Mouse (Mus musculus): ENCODE results near the gene Eps8. TPM values are rescaled to one million over a fixed set of nuclear protein-coding genes. Genes with fewer than 3 reads are reported as not detected.
A peak's percentile ranks its signal among the peaks of the same experiment; 100 is the strongest.

Eps8 gene
- polyA plus RNA-seq, 1 experiment from 2014 or later = 102 TPM

GRCm38 (mm10) chr6:137649068-137649480, 5.6 kb downstream of the Eps8 start:
- H3K4me3 ChIP-seq (ENCODE audit: low read length) = peak overlapping the region; percentile 90
- WGBS = under 1% methylated on average over 49 of the region's 51 CpGs
- H3K9me3 ChIP-seq (ENCODE audit: control insufficient read depth, low read length) = no peaks in the 10 kb centered on the region
- no peaks in the 10 kb centered on the region for H3K36me3 ChIP-seq (ENCODE audit: control insufficient read depth, insufficient read depth, low read length)
- no peaks in the 10 kb centered on the region for H3K27me3 ChIP-seq (replicated peaks; ENCODE audit: control insufficient read depth, insufficient read depth, low read length)
- peaks cover 8% of the 10 kb centered on the region for H3K4me1 ChIP-seq (ENCODE audit: control insufficient read depth, insufficient read depth, low read length)
- no peak overlapping the region; the same call in none of the 2 replicates for H3K27ac ChIP-seq (ENCODE audit: low read length)
- peak; percentile 90 for ATAC-seq
- peak overlapping the region; percentile 92 for H3K9ac ChIP-seq (ENCODE audit: low read depth, low read length)
- H3K4me2 ChIP-seq (ENCODE audit: low read depth, low read length) = peak overlapping the region; percentile 95

DNA sequence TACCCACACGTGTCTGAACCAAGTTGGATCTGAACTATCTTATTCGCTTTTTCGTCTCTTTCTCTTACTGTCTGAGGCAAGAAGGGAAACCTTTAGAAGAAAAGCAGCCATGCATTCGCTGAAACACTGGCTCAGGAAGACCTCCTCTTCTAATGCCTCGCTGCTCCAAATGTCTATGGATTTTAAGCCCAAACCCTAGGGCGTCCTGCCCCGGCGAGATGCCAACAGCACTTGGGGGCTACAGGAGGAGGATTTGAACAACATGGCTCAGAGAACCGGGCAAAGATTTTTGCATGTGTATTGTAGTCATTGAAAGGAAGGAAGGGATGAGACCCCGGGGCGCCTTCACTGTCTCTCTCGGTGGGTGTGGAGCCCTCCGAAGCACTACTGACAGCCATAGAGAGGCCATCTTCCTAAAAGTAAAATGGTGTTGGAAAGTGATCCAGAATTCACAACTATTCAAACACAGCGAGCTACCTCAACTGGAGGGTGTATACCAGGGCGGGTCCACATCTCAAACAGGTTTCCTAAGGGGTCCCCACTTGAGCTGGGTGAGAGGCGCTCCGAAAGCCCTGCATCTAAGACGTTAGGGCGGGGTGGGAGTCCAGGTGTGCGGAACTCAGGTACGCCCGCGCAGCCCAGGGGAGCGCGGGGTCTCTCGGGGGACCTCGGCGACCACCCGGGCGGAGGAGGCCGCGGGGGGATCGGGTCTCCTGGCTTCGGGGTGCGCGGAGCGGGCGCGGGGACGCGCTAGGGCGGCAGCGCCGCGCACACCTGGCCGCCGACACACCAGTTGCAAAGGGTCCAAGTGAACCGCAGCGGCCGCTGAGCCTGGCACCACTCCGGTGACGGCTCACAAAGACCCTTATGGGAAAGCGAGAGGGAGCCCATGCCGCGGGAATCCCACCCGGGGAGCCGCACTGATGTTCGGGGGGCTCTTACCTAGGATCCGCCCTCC, 6.3 kb downstream of the Eps8 start:
- ATAC-seq = peak; percentile 72
- Histone ChIP-seq H3K36me3 (ENCODE audit: control insufficient read depth, insufficient read depth, low read length) (no peaks in the 10 kb centered on the region), H3K9ac (ENCODE audit: low read depth, low read length) (peak overlapping the region; percentile 92), H3K4me1 (ENCODE audit: control insufficient read depth, insufficient read depth, low read length) (peaks cover 8% of the 10 kb centered on the region), H3K27ac (ENCODE audit: low read length) (peak overlapping the region; percentile 33), H3K9me3 (ENCODE audit: control insufficient read depth, low read length) (no peaks in the 10 kb centered on the region), H3K4me3 (ENCODE audit: low read length) (peak overlapping the region; percentile 90), H3K27me3 (replicated peaks; ENCODE audit: control insufficient read depth, insufficient read depth, low read length) (no peaks in the 10 kb centered on the region), H3K4me2 (ENCODE audit: low read depth, low read length) (peak overlapping the region; percentile 95)
- WGBS = 2% methylated on average over 59 of the region's 59 CpGs

GRCm38 (mm10) chr6:137647646-137648045, 7.0 kb downstream of the Eps8 start:
- 30% methylated on average over 10 of the region's 10 CpGs for WGBS
- Histone ChIP-seq H3K36me3 (ENCODE audit: control insufficient read depth, insufficient read depth, low read length) (no peaks in the 10 kb centered on the region), H3K9me3 (ENCODE audit: control insufficient read depth, low read length) (no peaks in the 10 kb centered on the region), H3K4me2 (ENCODE audit: low read depth, low read length) (peak overlapping the region; percentile 95), H3K27ac (ENCODE audit: low read length) (peak overlapping the region; percentile 33; the same call in 1 of the 2 replicates), H3K4me1 (ENCODE audit: control insufficient read depth, insufficient read depth, low read length) (peaks cover 8% of the 10 kb centered on the region), H3K9ac (ENCODE audit: low read depth, low read length) (no peak overlapping the region), H3K27me3 (replicated peaks; ENCODE audit: control insufficient read depth, insufficient read depth, low read length) (no peaks in the 10 kb centered on the region), H3K4me3 (ENCODE audit: low read length) (peak overlapping the region; percentile 90)
- ATAC-seq = no peak

DNA sequence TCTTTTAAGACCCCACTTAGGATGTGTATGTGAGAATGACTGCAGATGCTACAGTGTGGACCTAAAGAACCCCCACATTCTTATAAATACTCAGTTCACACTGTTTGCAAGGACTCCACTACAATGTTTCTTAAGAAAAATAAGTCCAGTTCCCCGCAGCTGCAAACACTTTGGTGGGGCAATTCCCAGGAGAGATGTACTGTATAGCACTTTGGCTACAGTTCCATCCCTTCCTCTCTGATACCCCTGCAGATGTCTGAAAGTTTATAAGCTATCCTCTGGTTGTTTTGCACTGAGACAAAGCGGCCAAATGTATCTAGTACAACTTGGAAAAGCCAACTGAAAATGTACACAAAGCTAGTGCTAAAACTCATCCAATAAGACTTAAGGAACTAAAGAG, 8.0 kb downstream of the Eps8 start:
- Histone ChIP-seq H3K27ac (ENCODE audit: low read length) (peak overlapping the region; percentile 59; the same call in 1 of the 2 replicates), H3K9me3 (ENCODE audit: control insufficient read depth, low read length) (no peaks in the 10 kb centered on the region), H3K4me2 (ENCODE audit: low read depth, low read length) (no peak overlapping the region), H3K27me3 (replicated peaks; ENCODE audit: control insufficient read depth, insufficient read depth, low read length) (no peaks in the 10 kb centered on the region), H3K36me3 (ENCODE audit: control insufficient read depth, insufficient read depth, low read length) (no peaks in the 10 kb centered on the region), H3K4me1 (ENCODE audit: control insufficient read depth, insufficient read depth, low read length) (peaks cover 8% of the 10 kb centered on the region), H3K4me3 (ENCODE audit: low read length) (no peak overlapping the region), H3K9ac (ENCODE audit: low read depth, low read length) (no peak overlapping the region)
- WGBS = 63% methylated on average over 2 of the region's 2 CpGs
- no peak for ATAC-seq

DNA sequence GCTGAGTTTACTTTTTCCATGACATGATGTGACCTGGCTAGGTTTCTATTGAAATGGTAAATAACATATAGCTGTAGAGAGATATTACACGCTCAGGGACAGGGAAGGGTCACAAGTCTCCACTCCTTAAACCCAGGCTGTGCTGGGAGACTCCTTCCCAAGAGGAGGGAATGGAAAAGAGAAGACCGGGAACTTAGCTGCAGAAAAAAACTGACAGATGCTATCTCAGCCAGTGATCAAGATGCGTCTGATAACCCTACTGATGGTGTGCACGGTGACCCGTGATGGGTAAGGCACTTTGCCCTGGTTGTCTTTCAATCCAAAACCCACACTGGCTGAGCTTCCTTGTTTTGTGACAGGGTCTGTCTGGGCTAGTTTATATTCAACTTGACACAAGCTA, 9.8 kb downstream of the Eps8 start:
- Histone ChIP-seq H3K9me3 (ENCODE audit: control insufficient read depth, low read length) (no peaks in the 10 kb centered on the region), H3K9ac (ENCODE audit: low read depth, low read length) (no peak overlapping the region), H3K27ac (ENCODE audit: low read length) (no peak overlapping the region), H3K4me3 (ENCODE audit: low read length) (no peak overlapping the region), H3K4me1 (ENCODE audit: control insufficient read depth, insufficient read depth, low read length) (peaks cover 8% of the 10 kb centered on the region), H3K4me2 (ENCODE audit: low read depth, low read length) (no peak overlapping the region), H3K36me3 (ENCODE audit: control insufficient read depth, insufficient read depth, low read length) (no peaks in the 10 kb centered on the region), H3K27me3 (replicated peaks; ENCODE audit: control insufficient read depth, insufficient read depth, low read length) (no peaks in the 10 kb centered on the region)
- WGBS = 85% methylated on average over 5 of the region's 5 CpGs
- no peak for ATAC-seq

GRCm38 (mm10) chr6:137643814-137644213, 10.9 kb downstream of the Eps8 start:
- no peaks in the 10 kb centered on the region for H3K36me3 ChIP-seq (ENCODE audit: control insufficient read depth, insufficient read depth, low read length)
- H3K27me3 ChIP-seq (replicated peaks; ENCODE audit: control insufficient read depth, insufficient read depth, low read length) = no peaks in the 10 kb centered on the region
- no peak overlapping the region for H3K9ac ChIP-seq (ENCODE audit: low read depth, low read length)
- no peak overlapping the region for H3K4me2 ChIP-seq (ENCODE audit: low read depth, low read length)
- H3K4me1 ChIP-seq (ENCODE audit: control insufficient read depth, insufficient read depth, low read length) = peaks cover 8% of the 10 kb centered on the region
- ATAC-seq = no peak
- no peaks in the 10 kb centered on the region for H3K9me3 ChIP-seq (ENCODE audit: control insufficient read depth, low read length)
- H3K4me3 ChIP-seq (ENCODE audit: low read length) = no peak overlapping the region
- WGBS = 82% methylated on average over 4 of the region's 4 CpGs
- no peak overlapping the region for H3K27ac ChIP-seq (ENCODE audit: low read length)

GRCm38 (mm10) chr6:137641642-137642041, 13.0 kb downstream of the Eps8 start:
- no peak overlapping the region for H3K4me2 ChIP-seq (ENCODE audit: low read depth, low read length)
- peaks cover 3% of the 10 kb centered on the region for H3K4me1 ChIP-seq (ENCODE audit: control insufficient read depth, insufficient read depth, low read length)
- H3K27me3 ChIP-seq (replicated peaks; ENCODE audit: control insufficient read depth, insufficient read depth, low read length) = no peaks in the 10 kb centered on the region
- no peaks in the 10 kb centered on the region for H3K9me3 ChIP-seq (ENCODE audit: control insufficient read depth, low read length)
- H3K27ac ChIP-seq (ENCODE audit: low read length) = no peak overlapping the region
- H3K36me3 ChIP-seq (ENCODE audit: control insufficient read depth, insufficient read depth, low read length) = no peaks in the 10 kb centered on the region
- no peak overlapping the region for H3K9ac ChIP-seq (ENCODE audit: low read depth, low read length)
- WGBS = 90% methylated on average over 1 of the region's 1 CpGs
- no peak overlapping the region for H3K4me3 ChIP-seq (ENCODE audit: low read length)
- no peak for ATAC-seq

- no peak for ATAC-seq
- 80% methylated on average over 11 of the region's 11 CpGs for WGBS
- H3K4me1 ChIP-seq (ENCODE audit: control insufficient read depth, insufficient read depth, low read length) = no peaks in the 10 kb centered on the region
- H3K27ac ChIP-seq (ENCODE audit: low read length) = no peak overlapping the region
- H3K4me2 ChIP-seq (ENCODE audit: low read depth, low read length) = no peak overlapping the region
- H3K4me3 ChIP-seq (ENCODE audit: low read length) = no peak overlapping the region
- no peak overlapping the region for H3K9ac ChIP-seq (ENCODE audit: low read depth, low read length)
- no peaks in the 10 kb centered on the region for H3K36me3 ChIP-seq (ENCODE audit: control insufficient read depth, insufficient read depth, low read length)
- no peaks in the 10 kb centered on the region for H3K27me3 ChIP-seq (replicated peaks; ENCODE audit: control insufficient read depth, insufficient read depth, low read length)
- H3K9me3 ChIP-seq (ENCODE audit: control insufficient read depth, low read length) = no peaks in the 10 kb centered on the region
Observed at GRCm38 (mm10) chr6:137638834-137639567, 15.7 kb downstream of the Eps8 start.

DNA sequence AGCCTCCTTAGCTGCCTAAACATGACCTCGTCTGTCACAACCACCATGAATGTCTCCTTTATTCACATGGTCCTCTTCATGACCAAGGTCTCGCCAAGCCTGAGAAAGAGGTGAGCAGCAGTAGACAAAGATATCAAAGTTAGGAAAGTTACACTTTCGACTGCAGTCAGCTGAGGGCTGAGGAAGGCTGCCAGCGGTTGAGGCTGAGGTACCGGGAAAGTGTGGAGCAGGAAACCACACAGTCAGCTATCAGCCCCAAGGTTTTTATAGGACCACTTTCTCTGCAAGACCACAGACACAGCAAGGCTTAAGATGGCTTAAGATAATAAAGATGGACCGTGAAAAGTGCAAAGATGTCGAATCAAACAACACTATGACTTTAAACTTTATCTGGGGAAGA, 17.2 kb downstream of the Eps8 start:
- no peaks in the 10 kb centered on the region for H3K27me3 ChIP-seq (replicated peaks; ENCODE audit: control insufficient read depth, insufficient read depth, low read length)
- H3K4me3 ChIP-seq (ENCODE audit: low read length) = no peak overlapping the region
- 72% methylated on average over 7 of the region's 7 CpGs for WGBS
- no peak overlapping the region for H3K9ac ChIP-seq (ENCODE audit: low read depth, low read length)
- no peaks in the 10 kb centered on the region for H3K4me1 ChIP-seq (ENCODE audit: control insufficient read depth, insufficient read depth, low read length)
- H3K36me3 ChIP-seq (ENCODE audit: control insufficient read depth, insufficient read depth, low read length) = no peaks in the 10 kb centered on the region
- H3K27ac ChIP-seq (ENCODE audit: low read length) = no peak overlapping the region
- no peak overlapping the region for H3K4me2 ChIP-seq (ENCODE audit: low read depth, low read length)
- no peaks in the 10 kb centered on the region for H3K9me3 ChIP-seq (ENCODE audit: control insufficient read depth, low read length)
- no peak for ATAC-seq

All from intestine, embryonic 16.5 days (tissue).